Mouse (Mus musculus) liver, embryonic 14.5 days (tissue): Measurements from ENCODE around the gene Slc38a6. TPM values are rescaled to one million over a fixed set of nuclear protein-coding genes. Genes with fewer than 3 reads are reported as not detected.

ENCODE experiments used
- ATAC-seq: fragments of 200-750 bp; cut with Nextera tagmentation; 2 replicates; pipeline ENCODE4 v1.8.0; 2017; ENCODE audit warnings: moderate number of reproducible peaks, mild to moderate bottlenecking, moderate library complexity; ENCODE audit not compliant: insufficient read depth
- DNase-seq, 3 experiments: peaks; one replicate each; pipeline ENCODE4 v3.0.0-alpha.2; 2012 to 2013; ENCODE audit warnings: low read depth in 3 of 3, low spot score in 3 of 3
- H3K27ac ChIP-seq: fragments of 300-500 bp; sonication (generic); 2 replicates; pipeline ENCODE4 v1.5.1; 2014; ENCODE audit warnings: moderate library complexity, mild to moderate bottlenecking, control low read depth, inconsistent platforms
- H3K27me3 ChIP-seq: fragments of 300-500 bp; sonication (generic); 2 replicates; pipeline ENCODE4 v1.6.1; 2014; ENCODE audit warnings: mild to moderate bottlenecking, low read length, moderate library complexity; ENCODE audit not compliant: control insufficient read depth, insufficient read depth
- H3K36me3 ChIP-seq: fragments of 300-500 bp; sonication (generic); replicated peaks from 2 replicates; pipeline ENCODE4 v1.6.1; 2014; ENCODE audit warnings: low read depth; ENCODE audit not compliant: control insufficient read depth, insufficient read depth
- H3K4me1 ChIP-seq, 2 experiments: fragments of 200-500 bp in 1 of 2; fragments of 300-500 bp in 1 of 2; sonication (generic) in 1 of 2; replicated peaks; 2 replicates each; pipeline ENCODE4 v1.6.1; 2012 to 2014; ENCODE audit warnings: antibody characterized with exemption in 1 of 2, inconsistent platforms in 1 of 2, low read length in 1 of 2; ENCODE audit not compliant: control insufficient read depth in 2 of 2, insufficient read depth in 2 of 2
- H3K4me2 ChIP-seq: fragments of 300-500 bp; sonication (generic); 2 replicates; pipeline ENCODE4 v1.6.1; 2014; ENCODE audit warnings: low read depth, mild to moderate bottlenecking, control low read depth, moderate library complexity
- H3K4me3 ChIP-seq, 2 experiments: fragments of 200-500 bp in 1 of 2; fragments of 300-500 bp in 1 of 2; sonication (generic) in 1 of 2; 2 replicates each; pipeline ENCODE4 v1.5.1; 2012 to 2014; ENCODE audit warnings: low read depth in 2 of 2, low read length in 2 of 2, mild to moderate bottlenecking in 2 of 2, control low read depth in 1 of 2, inconsistent platforms in 1 of 2, moderate library complexity in 1 of 2; ENCODE audit not compliant: insufficient read depth in 1 of 2
- H3K9ac ChIP-seq: fragments of 300-500 bp; sonication (generic); replicated peaks from 2 replicates; pipeline ENCODE4 v1.6.1; 2014; ENCODE audit warnings: mild to moderate bottlenecking, control low read depth, moderate library complexity
- H3K9me3 ChIP-seq: fragments of 300-500 bp; sonication (generic); 2 replicates; pipeline ENCODE4 v1.6.1; 2016; ENCODE audit warnings: low read length, mixed read lengths; ENCODE audit not compliant: control insufficient read depth
- CTCF ChIP-seq: IDR thresholded peaks from 2 replicates; pipeline ENCODE4 v1.5.1; 2016; ENCODE audit warnings: antibody characterized with exemption, low read depth, control low read depth
- EP300 ChIP-seq: IDR thresholded peaks from 2 replicates; pipeline ENCODE4 v1.6.1; 2016; ENCODE audit warnings: antibody characterized with exemption, low read depth
- WGBS: fragments of 180-500 bp; shearing (Covaris S2); extraction: QIAGEN DNeasy Blood & Tissue Kit; methylation state at CpG from one replicate; pipeline ENCODE4 v1.1.7; 2014; ENCODE audit not compliant: insufficient replicate concordance; 5-methylcytosine and 5-hydroxymethylcytosine counted together
- polyA plus RNA-seq, 2 experiments: library from polyadenylated mRNA; depleted of rRNA in 1 of 2; stranded (reverse) in 1 of 2; unstranded in 1 of 2; fragments of >200 nt; fragmentation: Nextera tagmentation in 1 of 2; extraction: Ambion mirVana in 1 of 2; gene quantifications; 2 replicates each; pipeline versions ENCODE4 v1.2.1 to v1.2.3; 2012 to 2014

The Slc38a6 gene
- polyA plus RNA-seq, 2 experiments = 2.1 to 2.4 TPM

DNA sequence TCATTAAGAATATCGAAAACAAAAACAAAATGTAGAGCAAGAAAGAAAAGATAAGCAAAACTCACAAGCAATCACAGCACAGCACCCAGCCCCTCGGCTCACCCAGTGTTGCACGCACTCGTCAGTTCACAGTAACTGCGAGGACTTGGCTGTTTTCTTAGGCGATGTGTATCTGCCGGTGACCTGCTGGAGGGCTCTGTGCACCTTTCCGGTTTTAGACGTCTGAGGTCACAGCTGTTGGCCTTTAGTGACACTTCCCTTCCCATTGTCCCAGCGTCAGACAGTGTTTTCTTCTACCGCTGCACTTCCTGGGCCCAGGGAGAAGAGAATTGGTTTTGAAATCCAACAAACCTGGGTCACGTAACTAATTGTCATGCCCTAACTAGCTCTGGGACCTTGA is 58.6 kb downstream of the Slc38a6 start:
- no peak for TF ChIP-seq CTCF
- no peak for TF ChIP-seq EP300
- no peaks in the 10 kb centered on the region for H3K36me3 ChIP-seq
- no peak for ATAC-seq
- no peak overlapping the region for H3K27ac ChIP-seq
- H3K4me2 ChIP-seq = no peak overlapping the region
- H3K9ac ChIP-seq = no peak overlapping the region
- H3K4me1 ChIP-seq = peaks cover 0 to 12% of the 10 kb centered on the region in 2 experiments; a peak in 2 of 4 replicates
- WGBS = 39% methylated on average over 12 of the region's 12 CpGs
- H3K27me3 ChIP-seq = no peaks in the 10 kb centered on the region
- H3K4me3 ChIP-seq = no peak overlapping the region
- no peaks in the 10 kb centered on the region for H3K9me3 ChIP-seq
- DNase-seq = no peak

DNA sequence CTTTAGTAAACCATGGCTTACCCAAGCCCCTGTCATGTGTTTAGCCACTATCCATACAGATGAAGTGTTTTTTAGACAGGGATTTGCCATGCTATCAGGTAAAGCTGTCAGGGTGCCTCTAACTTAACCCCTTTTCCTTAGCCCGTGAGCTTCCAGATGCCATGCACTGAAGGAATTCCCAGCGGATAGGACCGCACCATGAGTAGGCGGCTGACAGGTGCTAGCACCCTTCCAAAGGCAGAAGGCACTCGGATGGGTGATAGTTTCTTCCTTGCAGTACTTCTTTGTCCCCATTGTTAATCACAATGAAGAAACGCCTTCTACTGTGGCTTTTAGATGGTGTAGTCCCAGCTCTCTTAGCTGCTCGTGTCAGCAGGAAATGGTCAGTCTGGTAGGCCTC is 60.6 kb downstream of the Slc38a6 start:
- H3K27me3 ChIP-seq = no peaks in the 10 kb centered on the region
- H3K9ac ChIP-seq = no peak overlapping the region
- no peak overlapping the region for H3K27ac ChIP-seq
- peaks cover 0 to 3% of the 10 kb centered on the region in 2 experiments; a peak in 1 of 4 replicates for H3K4me1 ChIP-seq
- DNase-seq (no peak), ATAC-seq (no peak)
- H3K4me3 ChIP-seq = no peak overlapping the region
- H3K4me2 ChIP-seq = no peak overlapping the region
- 70% methylated on average over 7 of the region's 7 CpGs for WGBS
- H3K36me3 ChIP-seq = no peaks in the 10 kb centered on the region
- no peaks in the 10 kb centered on the region for H3K9me3 ChIP-seq
- TF ChIP-seq CTCF = no peak
- no peak for TF ChIP-seq EP300

DNA sequence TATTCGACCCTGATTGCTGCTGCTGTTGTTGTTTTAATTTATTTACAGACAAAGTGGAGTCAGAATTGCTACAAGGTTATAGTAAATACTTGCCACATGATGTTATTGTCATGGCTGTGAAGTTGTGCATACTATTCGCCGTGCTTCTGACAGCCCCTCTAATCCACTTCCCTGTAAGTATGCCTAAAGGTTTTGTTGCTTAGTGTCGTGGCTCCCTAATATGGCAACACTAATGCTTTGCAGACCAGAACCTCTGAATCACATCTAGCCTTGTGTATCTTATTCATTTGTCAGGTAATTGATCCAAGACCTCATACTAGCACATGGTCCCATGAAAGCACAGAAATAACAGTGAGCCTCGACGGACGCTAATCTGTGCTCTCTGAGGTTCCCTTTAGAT is 63.9 kb downstream of the Slc38a6 start:
- Histone ChIP-seq H3K4me2 (no peak overlapping the region), H3K9ac (no peak overlapping the region), H3K9me3 (no peaks in the 10 kb centered on the region), H3K36me3 (no peaks in the 10 kb centered on the region), H3K4me1 (no peaks in the 10 kb centered on the region), H3K27me3 (no peaks in the 10 kb centered on the region), H3K27ac (no peak overlapping the region), H3K4me3 (no peak overlapping the region)
- 70% methylated on average over 7 of the region's 7 CpGs for WGBS
- no peak for DNase-seq
- no peak for TF ChIP-seq EP300
- TF ChIP-seq CTCF = no peak
- ATAC-seq = no peak

DNA sequence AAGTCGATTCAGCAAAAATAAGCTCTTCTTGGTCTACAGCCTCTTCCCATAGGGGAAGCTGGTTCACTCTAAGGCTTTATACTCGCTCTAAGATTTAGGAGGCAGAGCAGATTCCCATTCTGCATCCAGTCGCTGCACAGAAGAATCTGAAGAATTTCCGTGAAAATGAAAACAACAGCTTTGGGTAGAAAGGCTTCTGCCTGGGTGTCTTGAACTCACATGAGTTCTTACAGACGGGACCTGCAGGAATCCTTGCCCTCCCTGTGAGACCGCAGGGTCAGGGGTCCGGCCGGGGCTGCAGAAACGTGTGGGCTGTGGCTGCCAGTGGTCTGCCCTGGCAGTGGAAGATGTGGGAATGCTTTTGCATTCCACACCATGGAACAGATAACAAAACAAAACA is 64.4 kb downstream of the Slc38a6 start:
- no peak for ATAC-seq
- DNase-seq = no peak
- Histone ChIP-seq H3K27ac (no peak overlapping the region), H3K9ac (no peak overlapping the region), H3K4me1 (no peaks in the 10 kb centered on the region), H3K4me2 (no peak overlapping the region), H3K27me3 (no peaks in the 10 kb centered on the region), H3K36me3 (no peaks in the 10 kb centered on the region), H3K9me3 (no peaks in the 10 kb centered on the region), H3K4me3 (no peak overlapping the region)
- WGBS = 61% methylated on average over 9 of the region's 9 CpGs
- TF ChIP-seq CTCF (no peak), EP300 (no peak)

DNA sequence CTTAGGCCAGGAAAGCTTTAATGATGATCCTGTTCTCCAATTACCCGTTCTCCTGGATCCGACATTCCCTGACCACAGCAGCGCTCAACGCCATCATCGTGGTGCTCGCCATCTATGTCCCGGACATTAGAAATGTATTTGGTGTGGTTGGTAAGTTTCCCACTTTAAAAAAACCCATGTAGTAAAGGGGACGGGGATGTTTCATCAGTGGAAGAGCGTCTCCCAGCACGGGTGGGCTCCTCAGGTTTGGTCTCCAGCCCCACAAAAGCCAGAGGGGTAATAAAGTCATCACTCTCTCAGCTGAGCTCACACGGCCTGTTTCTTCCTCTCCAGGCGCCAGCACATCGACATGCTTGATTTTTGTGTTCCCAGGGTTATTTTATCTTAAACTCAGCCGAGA is 65.2 kb downstream of the Slc38a6 start:
- Histone ChIP-seq H3K27ac (no peak overlapping the region), H3K9ac (no peak overlapping the region), H3K9me3 (no peaks in the 10 kb centered on the region), H3K4me3 (no peak overlapping the region), H3K4me2 (no peak overlapping the region), H3K36me3 (no peaks in the 10 kb centered on the region), H3K4me1 (no peaks in the 10 kb centered on the region), H3K27me3 (no peaks in the 10 kb centered on the region)
- ATAC-seq (no peak), DNase-seq (no peak)
- 62% methylated on average over 14 of the region's 14 CpGs for WGBS
- TF ChIP-seq CTCF (no peak), EP300 (no peak)

DNA sequence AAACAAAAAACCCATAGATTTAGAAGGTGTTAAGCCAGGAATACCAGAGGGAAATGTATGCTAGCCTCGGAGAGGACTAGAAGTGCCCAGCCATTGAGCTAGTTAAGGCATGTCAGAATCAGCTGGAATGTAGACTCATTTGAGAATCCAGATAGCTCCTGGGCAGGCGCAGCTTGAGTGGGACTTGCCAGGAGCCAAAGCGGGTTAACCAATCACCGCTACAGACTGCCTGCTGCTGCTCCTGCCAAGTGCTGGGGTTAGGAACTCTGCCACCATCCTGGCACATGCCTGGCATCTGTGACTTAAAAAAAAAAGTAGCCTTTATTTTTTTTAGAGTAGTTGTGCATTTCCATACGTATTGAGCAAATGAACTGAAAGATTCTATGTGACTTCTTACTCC is 66.8 kb downstream of the Slc38a6 start:
- Histone ChIP-seq H3K9me3 (no peaks in the 10 kb centered on the region), H3K4me1 (no peaks in the 10 kb centered on the region), H3K27me3 (no peaks in the 10 kb centered on the region), H3K4me3 (no peak overlapping the region), H3K4me2 (no peak overlapping the region), H3K9ac (no peak overlapping the region), H3K27ac (no peak overlapping the region), H3K36me3 (no peaks in the 10 kb centered on the region)
- WGBS = 77% methylated on average over 5 of the region's 5 CpGs
- no peak for TF ChIP-seq CTCF
- ATAC-seq (no peak), DNase-seq (no peak)
